Mouse (Mus musculus) embryonic facial prominence, embryonic 12.5 days (tissue): ENCODE results near the gene Slc45a3. TPM values are rescaled to one million over a fixed set of nuclear protein-coding genes. Genes with fewer than 3 reads are reported as not detected.

ENCODE experiments used
- ATAC-seq: fragments of 200-750 bp; cut with Nextera tagmentation; 2 replicates; pipeline ENCODE4 v1.8.0; 2017; ENCODE audit not compliant: insufficient number of reproducible peaks, insufficient read depth, low FRiP score, low TSS enrichment
- H3K27ac ChIP-seq: fragments of 300-500 bp; sonication (generic); 2 replicates; pipeline ENCODE4 v1.5.1; 2016; ENCODE audit warnings: mild to moderate bottlenecking
- H3K27me3 ChIP-seq: fragments of 300-500 bp; sonication (generic); 2 replicates; pipeline ENCODE4 v1.6.1; 2016; ENCODE audit warnings: mild to moderate bottlenecking, moderate library complexity
- H3K36me3 ChIP-seq: fragments of 300-500 bp; sonication (generic); 2 replicates; pipeline ENCODE4 v1.6.1; 2016; ENCODE audit warnings: mild to moderate bottlenecking
- H3K4me1 ChIP-seq: fragments of 300-500 bp; sonication (generic); 2 replicates; pipeline ENCODE4 v1.6.1; 2016
- H3K4me2 ChIP-seq: fragments of 300-500 bp; sonication (generic); replicated peaks from 2 replicates; pipeline ENCODE4 v1.6.1; 2016; ENCODE audit warnings: mild to moderate bottlenecking, moderate library complexity
- H3K4me3 ChIP-seq: fragments of 300-500 bp; sonication (generic); 2 replicates; pipeline ENCODE4 v1.5.1; 2016; ENCODE audit warnings: mild to moderate bottlenecking
- H3K9ac ChIP-seq: fragments of 300-500 bp; sonication (generic); 2 replicates; pipeline ENCODE4 v1.6.1; 2016; ENCODE audit warnings: mild to moderate bottlenecking, moderate library complexity
- H3K9me3 ChIP-seq: fragments of 300-500 bp; sonication (generic); 2 replicates; pipeline ENCODE4 v1.6.1; 2016; ENCODE audit warnings: mild to moderate bottlenecking, moderate library complexity
- WGBS: fragments of 180-500 bp; shearing (Covaris S2); methylation state at CpG from one replicate; pipeline ENCODE4 v1.1.7; 2016; 5-methylcytosine and 5-hydroxymethylcytosine counted together
- polyA plus RNA-seq: library from polyadenylated mRNA; unstranded; fragments of >200 nt; fragmentation: Nextera tagmentation; extraction: Ambion mirVana; gene quantifications from 2 replicates; pipeline ENCODE4 v1.2.1, GENCODE M21; 2016

Slc45a3 gene
- polyA plus RNA-seq, 1 experiment from 2014 or later = 3.8 TPM

- 80% methylated on average over 11 of the region's 11 CpGs for WGBS
- H3K4me1 ChIP-seq = peaks cover 9% of the 10 kb centered on the region
- no peak overlapping the region for H3K27ac ChIP-seq
- no peak overlapping the region for H3K4me3 ChIP-seq
- no peak overlapping the region for H3K4me2 ChIP-seq
- no peak for ATAC-seq
- H3K9me3 ChIP-seq = no peaks in the 10 kb centered on the region
- no peaks in the 10 kb centered on the region for H3K27me3 ChIP-seq
- H3K36me3 ChIP-seq = no peaks in the 10 kb centered on the region
- no peak overlapping the region for H3K9ac ChIP-seq
Measured at GRCm38 (mm10) chr1:131946462-131947215, 16.1 kb upstream of the Slc45a3 start.

- Histone ChIP-seq H3K4me2 (no peak overlapping the region), H3K9ac (0 out of 2 replicates have a peak overlapping the region, but pooled peaks have one; percentile 8), H3K27ac (no peak overlapping the region), H3K4me1 (peaks cover 9% of the 10 kb centered on the region), H3K9me3 (no peaks in the 10 kb centered on the region), H3K4me3 (no peak overlapping the region), H3K36me3 (no peaks in the 10 kb centered on the region), H3K27me3 (no peaks in the 10 kb centered on the region)
- WGBS = 19% methylated on average over 1 of the region's 1 CpGs
- no peak for ATAC-seq
Measured at GRCm38 (mm10) chr1:131947997-131948525, 14.7 kb upstream of the Slc45a3 start.

- no peaks in the 10 kb centered on the region for H3K27me3 ChIP-seq
- H3K4me2 ChIP-seq = no peak overlapping the region
- H3K9ac ChIP-seq = no peak overlapping the region
- no peak overlapping the region for H3K4me3 ChIP-seq
- WGBS = 82% methylated on average over 12 of the region's 12 CpGs
- no peaks in the 10 kb centered on the region for H3K36me3 ChIP-seq
- no peak overlapping the region for H3K27ac ChIP-seq
- no peak for ATAC-seq
- H3K9me3 ChIP-seq = no peaks in the 10 kb centered on the region
- no peaks in the 10 kb centered on the region for H3K4me1 ChIP-seq
Measured at GRCm38 (mm10) chr1:131954242-131954865, 8.4 kb upstream of the Slc45a3 start.

- Histone ChIP-seq H3K9me3 (no peaks in the 10 kb centered on the region), H3K27ac (no peak overlapping the region), H3K9ac (no peak overlapping the region), H3K4me1 (no peaks in the 10 kb centered on the region), H3K36me3 (no peaks in the 10 kb centered on the region), H3K4me2 (no peak overlapping the region), H3K4me3 (no peak overlapping the region), H3K27me3 (no peaks in the 10 kb centered on the region)
- 46% methylated on average over 3 of the region's 3 CpGs for WGBS
- no peak for ATAC-seq
Measured at GRCm38 (mm10) chr1:131955131-131955757, 7.5 kb upstream of the Slc45a3 start.

GRCm38 (mm10) chr1:131957416-131957815, 5.4 kb upstream of the Slc45a3 start:
- no peaks in the 10 kb centered on the region for H3K4me1 ChIP-seq
- H3K4me2 ChIP-seq = no peak overlapping the region
- no peak overlapping the region for H3K9ac ChIP-seq
- no peak overlapping the region for H3K27ac ChIP-seq
- peaks cover 13% of the 10 kb centered on the region for H3K27me3 ChIP-seq
- H3K9me3 ChIP-seq = no peaks in the 10 kb centered on the region
- no peak overlapping the region for H3K4me3 ChIP-seq
- no peak for ATAC-seq
- 72% methylated on average over 5 of the region's 5 CpGs for WGBS
- no peaks in the 10 kb centered on the region for H3K36me3 ChIP-seq

GRCm38 (mm10) chr1:131961004-131961403, 1.8 kb upstream of the Slc45a3 start:
- H3K4me3 ChIP-seq = no peak overlapping the region
- H3K4me1 ChIP-seq = peaks cover 6% of the 10 kb centered on the region
- H3K27me3 ChIP-seq = peaks cover 40% of the 10 kb centered on the region
- no peaks in the 10 kb centered on the region for H3K36me3 ChIP-seq
- H3K9me3 ChIP-seq = no peaks in the 10 kb centered on the region
- no peak for ATAC-seq
- no peak overlapping the region for H3K4me2 ChIP-seq
- 48% methylated on average over 2 of the region's 2 CpGs for whole genome bisulfite sequencing
- no peak overlapping the region for H3K9ac ChIP-seq
- no peak overlapping the region for H3K27ac ChIP-seq

- under 1% methylated on average over 65 of the region's 76 CpGs for WGBS
- no peak overlapping the region for H3K27ac ChIP-seq
- H3K27me3 ChIP-seq = peaks cover 47% of the 10 kb centered on the region
- peaks cover 6% of the 10 kb centered on the region for H3K4me1 ChIP-seq
- peak overlapping the region; percentile 73 for H3K9ac ChIP-seq
- H3K4me2 ChIP-seq = peak overlapping the region; percentile 99
- no peaks in the 10 kb centered on the region for H3K9me3 ChIP-seq
- H3K36me3 ChIP-seq = no peaks in the 10 kb centered on the region
- peak; percentile 48; the same call in 1 of the 2 replicates for ATAC-seq
- peak overlapping the region; percentile 77 for H3K4me3 ChIP-seq
Measured at GRCm38 (mm10) chr1:131963085-131963951, 551 bp downstream of the Slc45a3 start.

- Histone ChIP-seq H3K9ac (peak overlapping the region; percentile 73; the same call in 1 of the 2 replicates), H3K27ac (no peak overlapping the region), H3K4me3 (peak overlapping the region; percentile 77; the same call in 1 of the 2 replicates), H3K4me1 (peaks cover 6% of the 10 kb centered on the region), H3K4me2 (peak overlapping the region; percentile 99), H3K9me3 (no peaks in the 10 kb centered on the region), H3K27me3 (peaks cover 53% of the 10 kb centered on the region), H3K36me3 (no peaks in the 10 kb centered on the region)
- ATAC-seq = no peak
- WGBS = 33% methylated on average over 5 of the region's 5 CpGs
Measured at GRCm38 (mm10) chr1:131964100-131964499, 1.3 kb downstream of the Slc45a3 start.

- Histone ChIP-seq H3K27ac (no peak overlapping the region), H3K4me1 (peaks cover 6% of the 10 kb centered on the region), H3K4me3 (no peak overlapping the region), H3K36me3 (no peaks in the 10 kb centered on the region), H3K9ac (no peak overlapping the region), H3K9me3 (no peaks in the 10 kb centered on the region), H3K4me2 (no peak overlapping the region), H3K27me3 (peaks cover 54% of the 10 kb centered on the region)
- ATAC-seq = no peak
- 75% methylated on average over 7 of the region's 7 CpGs for WGBS
Measured at GRCm38 (mm10) chr1:131964580-131964979, 1.8 kb downstream of the Slc45a3 start.

GRCm38 (mm10) chr1:131965818-131966217, 3.1 kb downstream of the Slc45a3 start:
- Histone ChIP-seq H3K4me1 (peaks cover 13% of the 10 kb centered on the region), H3K9me3 (no peaks in the 10 kb centered on the region), H3K4me2 (no peak overlapping the region), H3K4me3 (no peak overlapping the region), H3K27ac (no peak overlapping the region), H3K36me3 (no peaks in the 10 kb centered on the region), H3K9ac (no peak overlapping the region), H3K27me3 (peaks cover 54% of the 10 kb centered on the region)
- WGBS = 39% methylated on average over 5 of the region's 5 CpGs
- ATAC-seq = no peak

GRCm38 (mm10) chr1:131967336-131967735, 4.6 kb downstream of the Slc45a3 start:
- Histone ChIP-seq H3K4me1 (peaks cover 28% of the 10 kb centered on the region), H3K36me3 (no peaks in the 10 kb centered on the region), H3K4me3 (no peak overlapping the region), H3K27ac (no peak overlapping the region), H3K9me3 (no peaks in the 10 kb centered on the region), H3K9ac (no peak overlapping the region), H3K4me2 (no peak overlapping the region), H3K27me3 (peaks cover 42% of the 10 kb centered on the region)
- WGBS = 78% methylated on average over 7 of the region's 7 CpGs
- no peak for ATAC-seq
